Mouse (Mus musculus): ENCODE measurements around the gene Kbtbd6.

GRCm38 (mm10) chr14:79494349-79494748, 42.7 kb downstream of the Kbtbd6 start:
- TF ChIP-seq CTCF (IDR thresholded peaks at IDR 0.05; ENCODE audit: low read depth, low read length) (no peak), POLR2A (IDR thresholded peaks at IDR 0.05; ENCODE audit: extremely low read depth, insufficient read depth, low read length) (no peak)
